Mouse (Mus musculus) lung, postnatal 0 days (tissue): Measurements from ENCODE around the gene Osbpl10.

Experiments used
- CTCF ChIP-seq: IDR thresholded peaks from 2 replicates; pipeline ENCODE4 v1.5.1; 2016; ENCODE audit warnings: antibody characterized with exemption, mild to moderate bottlenecking
- EP300 ChIP-seq: IDR thresholded peaks from 2 replicates; pipeline ENCODE4 v1.6.1; 2016; ENCODE audit warnings: antibody characterized with exemption, mild to moderate bottlenecking, control low read depth

DNA sequence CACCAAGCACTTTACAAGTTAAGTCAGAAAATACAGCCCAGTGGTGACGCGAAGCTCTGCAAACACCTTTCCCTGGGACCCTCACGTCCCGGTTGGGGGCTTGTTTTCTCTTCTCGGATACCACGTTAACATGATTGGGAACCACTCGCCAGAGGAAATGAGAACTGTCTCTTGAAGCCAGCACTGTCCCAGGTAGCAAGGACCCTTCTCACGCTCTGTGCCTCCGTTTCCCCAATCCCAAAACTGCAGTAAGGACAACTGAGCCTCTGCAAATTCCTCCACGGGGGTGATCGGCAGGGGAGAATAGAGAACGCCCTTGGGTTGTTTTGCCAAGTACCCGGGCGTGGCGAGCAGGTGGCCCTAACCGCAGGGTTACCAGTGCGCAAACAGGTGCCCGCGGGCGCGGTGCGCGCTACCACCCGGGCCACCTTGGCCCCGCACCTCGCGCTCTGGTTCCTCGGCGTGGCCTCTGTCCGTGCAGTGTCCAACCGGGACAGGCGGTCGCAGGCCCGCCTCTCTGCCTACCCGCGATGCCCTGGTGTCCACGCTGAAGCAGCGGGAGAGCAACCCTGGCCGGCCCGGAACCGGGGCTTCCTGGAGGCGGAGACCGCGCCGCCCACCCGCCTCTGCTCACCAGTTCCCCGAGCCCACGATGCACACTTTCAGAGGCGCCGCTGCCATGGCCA is 45.2 kb upstream of the Osbpl10 start:
- no peak for TF ChIP-seq CTCF
- TF ChIP-seq EP300 = no peak
